Mouse (Mus musculus) testis, adult 2 months (tissue): Measurements from ENCODE around the gene Mylk.

ENCODE experiments used
- CTCF ChIP-seq: fragments of 200-500 bp; IDR thresholded peaks from 2 replicates; pipeline ENCODE4 v1.5.1; 2012; ENCODE audit warnings: low read depth, mild to moderate bottlenecking, inconsistent platforms, low read length, moderate library complexity; ENCODE audit not compliant: control insufficient read depth, insufficient read depth, insufficient replicate concordance
- POLR2A ChIP-seq: fragments of 200-500 bp; IDR thresholded peaks from 2 replicates; pipeline ENCODE4 v1.6.1; 2012; ENCODE audit warnings: low read depth, mild to moderate bottlenecking, inconsistent platforms, low read length, moderate library complexity; ENCODE audit not compliant: control insufficient read depth

DNA sequence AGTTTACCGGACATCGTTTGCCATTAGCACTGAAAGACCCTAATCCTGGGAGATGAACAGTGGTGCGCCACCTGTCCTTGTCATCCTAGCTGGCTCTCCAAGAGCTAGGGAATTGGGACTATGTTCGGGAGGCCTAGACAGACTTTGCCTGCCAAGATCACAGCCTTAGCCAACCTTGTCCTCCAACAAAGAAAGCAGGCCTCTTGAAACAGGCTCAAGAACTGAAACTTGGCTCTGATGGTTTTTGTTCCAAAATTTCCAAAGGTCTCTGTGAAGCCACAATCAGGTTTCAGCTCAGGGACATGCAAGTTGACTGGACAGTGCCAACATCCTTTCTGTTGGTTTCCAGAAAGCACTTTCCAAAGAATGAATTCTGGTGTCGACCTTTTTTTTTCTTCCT is 247.8 kb downstream of the Mylk start:
- TF ChIP-seq CTCF (no peak), POLR2A (no peak)
